Mouse (Mus musculus): ENCODE data around the gene Apbb2.

GRCm38 (mm10) chr5:66326395-66326794 lies 292.2 kb downstream of the Apbb2 start:
- peak; percentile 90 for TF ChIP-seq CTCF (IDR thresholded peaks at IDR 0.05; ENCODE audit: control insufficient read depth, insufficient read depth, insufficient replicate concordance, low read depth, low read length)
- TF ChIP-seq POLR2A (IDR thresholded peaks at IDR 0.05; ENCODE audit: control insufficient read depth, low read depth, low read length), result no peak
